Mouse (Mus musculus): ENCODE measurements around the gene Sec16a. TPM values are rescaled to one million over a fixed set of nuclear protein-coding genes. Genes with fewer than 3 reads are reported as not detected.
A peak's percentile ranks its signal among the peaks of the same experiment; 100 is the strongest.

Sec16a gene
- polyA plus RNA-seq, 1 experiment from 2014 or later: 36.3 TPM

DNA sequence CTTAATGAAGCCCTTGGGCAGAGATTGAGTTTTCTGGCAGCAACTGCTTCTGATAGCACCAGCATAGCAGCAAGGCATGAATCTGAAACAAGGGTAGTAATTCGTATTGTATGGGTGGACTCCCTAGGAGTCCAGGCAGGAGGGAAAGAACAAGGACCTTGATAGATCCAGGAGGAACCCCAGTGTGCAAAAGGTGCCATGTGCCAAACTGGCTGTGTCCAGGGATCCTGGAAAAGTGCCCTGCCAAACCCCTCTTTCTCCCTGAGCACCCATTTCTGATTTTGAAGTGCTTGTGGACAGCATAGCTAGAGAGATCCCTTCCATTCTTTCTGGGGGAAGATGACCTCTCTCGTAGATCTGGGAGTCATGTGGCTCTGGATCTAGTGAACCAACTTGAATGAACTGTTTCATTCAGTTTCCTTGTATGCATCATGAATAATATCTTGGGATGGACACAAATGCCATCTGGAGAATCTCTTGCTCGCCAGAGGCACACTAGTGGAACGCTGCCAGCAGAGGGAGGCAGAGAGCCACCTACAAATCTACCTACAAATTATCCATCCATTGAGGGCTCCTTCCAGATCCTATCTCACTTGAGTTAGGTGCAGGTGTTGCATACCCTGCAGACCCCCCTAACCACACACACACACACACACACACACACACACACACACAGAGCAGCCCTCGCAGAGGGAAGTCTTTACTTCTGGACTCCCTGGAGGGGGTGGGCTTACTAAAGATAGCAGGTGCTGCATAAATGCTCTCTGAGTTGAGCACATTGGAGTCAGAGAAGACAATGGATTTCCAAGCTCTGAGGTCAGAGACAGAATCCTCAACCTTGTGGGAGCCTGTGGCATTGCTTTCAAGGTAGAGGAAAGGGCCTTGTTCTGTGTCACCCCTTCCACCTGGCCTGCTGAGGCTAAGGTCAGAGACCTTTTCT is 4.4 kb upstream of the Sec16a start:
- Histone ChIP-seq H3K9me3 (ENCODE audit: control insufficient read depth, low read length) (no peaks in the 10 kb centered on the region), H3K4me1 (ENCODE audit: control insufficient read depth, insufficient read depth, low read length) (peaks cover 6% of the 10 kb centered on the region), H3K27ac (replicated peaks; ENCODE audit: low read depth, low read length) (no peak overlapping the region), H3K9ac (ENCODE audit: low read length) (no peak overlapping the region), H3K36me3 (ENCODE audit: control insufficient read depth, insufficient read depth, low read length) (no peaks in the 10 kb centered on the region), H3K4me2 (ENCODE audit: low read depth, severe bottlenecking) (no peak overlapping the region), H3K27me3 (ENCODE audit: control insufficient read depth, insufficient read depth, low read length) (no peaks in the 10 kb centered on the region), H3K4me3 (ENCODE audit: low read depth, low read length) (no peak overlapping the region)
- ATAC-seq (ENCODE audit: insufficient number of reproducible peaks, low FRiP score, low TSS enrichment, low read depth): no peak
- WGBS: 21% methylated on average over 5 of the region's 5 CpGs
- peak; percentile 92 for DNase-seq (ENCODE audit: low spot score)

- H3K4me2 ChIP-seq (ENCODE audit: low read depth, severe bottlenecking): no peak overlapping the region
- H3K4me3 ChIP-seq (ENCODE audit: low read depth, low read length): no peak overlapping the region
- H3K36me3 ChIP-seq (ENCODE audit: control insufficient read depth, insufficient read depth, low read length): no peaks in the 10 kb centered on the region
- no peak overlapping the region for H3K27ac ChIP-seq (replicated peaks; ENCODE audit: low read depth, low read length)
- H3K9me3 ChIP-seq (ENCODE audit: control insufficient read depth, low read length): no peaks in the 10 kb centered on the region
- H3K4me1 ChIP-seq (ENCODE audit: control insufficient read depth, insufficient read depth, low read length): peaks cover 12% of the 10 kb centered on the region
- WGBS: 74% methylated on average over 1 of the region's 1 CpGs
- DNase-seq (ENCODE audit: low spot score): no peak
- H3K27me3 ChIP-seq (ENCODE audit: control insufficient read depth, insufficient read depth, low read length): no peaks in the 10 kb centered on the region
- ATAC-seq (ENCODE audit: insufficient number of reproducible peaks, low FRiP score, low TSS enrichment, low read depth): no peak
- H3K9ac ChIP-seq (ENCODE audit: low read length): no peak overlapping the region
These were observed 2.4 kb upstream of the Sec16a start for GRCm38 (mm10) chr2:26447451-26447850.

DNA sequence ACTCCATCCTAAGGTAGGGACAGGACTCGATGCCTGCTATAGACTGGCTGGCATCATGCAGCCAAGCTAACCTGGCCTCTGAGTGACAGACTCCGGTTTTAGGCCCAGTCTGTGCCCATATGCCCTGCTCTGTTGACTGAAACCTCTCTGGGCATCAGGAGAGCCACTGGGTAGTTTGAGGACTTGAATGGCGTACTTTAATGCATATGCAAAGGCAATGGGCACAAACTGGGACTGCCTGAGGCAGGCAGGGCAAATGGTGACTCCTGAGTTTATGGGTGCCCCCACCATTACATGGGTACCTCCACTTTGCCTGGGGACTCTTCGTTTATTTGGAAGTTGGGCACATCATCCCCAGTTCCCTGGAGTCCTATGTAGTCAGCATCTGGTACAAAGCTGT is 1.7 kb upstream of the Sec16a start:
- 74% methylated on average over 4 of the region's 4 CpGs for WGBS
- ATAC-seq (ENCODE audit: insufficient number of reproducible peaks, low FRiP score, low TSS enrichment, low read depth): no peak

DNA sequence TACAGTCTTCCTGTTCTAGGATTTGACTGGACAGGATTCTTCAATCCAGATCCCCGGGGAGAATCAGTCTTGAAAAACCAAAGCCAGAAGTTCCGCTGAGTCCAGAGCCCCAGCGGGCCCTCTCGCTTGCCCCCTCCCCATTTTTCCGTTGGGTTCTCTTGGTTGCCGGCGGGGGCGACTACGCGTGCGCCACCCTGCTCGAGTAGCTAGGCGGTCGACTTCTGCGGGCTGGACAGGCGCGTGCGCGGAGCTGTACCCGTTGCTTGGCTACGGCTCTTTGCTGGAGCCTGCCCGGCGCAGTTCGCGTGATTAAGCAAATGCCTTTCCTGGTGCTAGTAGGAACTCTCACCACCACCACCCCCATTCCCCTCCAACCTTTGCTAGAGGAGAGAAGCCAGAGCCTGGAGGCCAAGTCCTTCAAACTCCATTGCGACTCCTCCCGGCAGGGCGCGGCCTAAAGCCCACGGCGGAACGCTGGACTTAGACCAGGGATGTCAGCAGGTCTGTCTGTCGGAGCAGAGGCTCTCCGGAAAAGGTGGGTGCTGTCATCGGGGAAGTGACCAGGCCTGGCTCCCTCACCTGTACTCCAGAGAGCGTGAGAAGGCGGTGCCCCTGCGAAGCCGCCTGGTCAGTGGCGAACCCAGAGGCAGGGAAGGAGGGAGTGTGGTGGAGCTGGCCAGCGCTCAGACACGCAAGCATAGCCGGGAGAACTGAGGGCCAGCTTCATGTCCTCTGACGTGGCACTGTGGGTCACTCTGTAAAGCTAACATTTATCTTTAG is 840 bp upstream of the Sec16a start:
- Histone ChIP-seq H3K27me3 (ENCODE audit: control insufficient read depth, insufficient read depth, low read length) (no peaks in the 10 kb centered on the region), H3K4me1 (ENCODE audit: control insufficient read depth, insufficient read depth, low read length) (peaks cover 12% of the 10 kb centered on the region), H3K4me3 (ENCODE audit: low read depth, low read length) (peak overlapping the region; percentile 76), H3K9ac (ENCODE audit: low read length) (peak overlapping the region; percentile 60; the same call in 1 of the 2 replicates), H3K9me3 (ENCODE audit: control insufficient read depth, low read length) (no peaks in the 10 kb centered on the region), H3K27ac (replicated peaks; ENCODE audit: low read depth, low read length) (no peak overlapping the region; the same call in none of the 2 replicates), H3K36me3 (ENCODE audit: control insufficient read depth, insufficient read depth, low read length) (peaks cover 6% of the 10 kb centered on the region), H3K4me2 (ENCODE audit: low read depth, severe bottlenecking) (peak overlapping the region; percentile 95)
- ATAC-seq (ENCODE audit: insufficient number of reproducible peaks, low FRiP score, low TSS enrichment, low read depth) (peak; percentile 87), DNase-seq (ENCODE audit: low spot score) (no peak)
- under 1% methylated on average over 44 of the region's 44 CpGs for WGBS

More for the DNA sequence above, 1.7 kb upstream of the Sec16a start:
- no peak for DNase-seq (ENCODE audit: low spot score)
- Histone ChIP-seq H3K9ac (ENCODE audit: low read length) (no peak overlapping the region; the same call in 1 of the 2 replicates), H3K36me3 (ENCODE audit: control insufficient read depth, insufficient read depth, low read length) (no peaks in the 10 kb centered on the region), H3K27me3 (ENCODE audit: control insufficient read depth, insufficient read depth, low read length) (no peaks in the 10 kb centered on the region), H3K9me3 (ENCODE audit: control insufficient read depth, low read length) (no peaks in the 10 kb centered on the region), H3K4me2 (ENCODE audit: low read depth, severe bottlenecking) (peak overlapping the region; percentile 95), H3K4me1 (ENCODE audit: control insufficient read depth, insufficient read depth, low read length) (peaks cover 12% of the 10 kb centered on the region), H3K27ac (replicated peaks; ENCODE audit: low read depth, low read length) (no peak overlapping the region), H3K4me3 (ENCODE audit: low read depth, low read length) (peak overlapping the region; percentile 76)

DNA sequence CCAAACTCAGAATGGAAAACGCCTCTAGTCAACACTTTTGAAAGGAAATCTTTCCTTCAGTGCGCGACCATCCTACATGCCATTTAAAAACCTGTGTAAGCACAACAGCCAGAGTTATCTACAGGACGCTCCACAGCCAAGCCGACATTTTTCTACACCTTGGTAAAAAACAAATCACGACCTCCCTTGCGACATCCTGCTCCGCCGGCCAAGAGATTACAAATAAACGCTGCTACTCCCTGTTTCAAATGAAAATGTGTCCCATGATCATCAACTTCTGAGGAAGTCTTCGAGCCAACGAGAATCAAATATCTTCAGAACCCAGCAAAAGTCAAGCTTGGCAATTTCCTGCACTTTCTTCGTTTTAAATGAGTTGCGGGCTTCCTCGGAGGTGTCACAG is 648 bp downstream of the Sec16a start:
- no peaks in the 10 kb centered on the region for H3K9me3 ChIP-seq (ENCODE audit: control insufficient read depth, low read length)
- no peak overlapping the region for H3K27ac ChIP-seq (replicated peaks; ENCODE audit: low read depth, low read length)
- no peaks in the 10 kb centered on the region for H3K27me3 ChIP-seq (ENCODE audit: control insufficient read depth, insufficient read depth, low read length)
- ATAC-seq (ENCODE audit: insufficient number of reproducible peaks, low FRiP score, low TSS enrichment, low read depth) (no peak), DNase-seq (ENCODE audit: low spot score) (no peak)
- peak overlapping the region; percentile 76 for H3K4me2 ChIP-seq (ENCODE audit: low read depth, severe bottlenecking)
- 5% methylated on average over 15 of the region's 15 CpGs for WGBS
- H3K4me1 ChIP-seq (ENCODE audit: control insufficient read depth, insufficient read depth, low read length): peaks cover 12% of the 10 kb centered on the region
- peak overlapping the region; percentile 76 for H3K4me3 ChIP-seq (ENCODE audit: low read depth, low read length)
- peak overlapping the region; percentile 91 for H3K9ac ChIP-seq (ENCODE audit: low read length)
- H3K36me3 ChIP-seq (ENCODE audit: control insufficient read depth, insufficient read depth, low read length): peaks cover 18% of the 10 kb centered on the region

DNA sequence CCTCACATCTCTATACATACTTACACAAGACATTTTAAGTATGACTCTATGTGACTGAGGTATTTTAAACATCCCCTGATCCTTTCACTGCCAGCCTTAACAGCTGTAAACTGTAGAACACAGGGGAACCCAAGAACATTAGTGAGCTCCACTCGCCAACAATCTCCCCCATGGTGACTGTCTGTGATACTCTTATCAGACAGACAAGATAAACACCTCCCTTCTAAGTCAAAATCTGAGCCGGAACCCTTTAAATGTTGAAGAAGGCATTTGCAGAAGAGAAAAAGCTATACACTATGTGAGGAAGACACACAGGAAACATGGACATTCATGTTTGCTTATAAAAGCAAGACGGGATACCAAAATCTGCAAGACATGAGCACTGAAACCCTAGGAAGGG is 1.1 kb downstream of the Sec16a start:
- ATAC-seq (ENCODE audit: insufficient number of reproducible peaks, low FRiP score, low TSS enrichment, low read depth) (no peak), DNase-seq (ENCODE audit: low spot score) (no peak)
- WGBS: 64% methylated on average over 3 of the region's 3 CpGs
- Histone ChIP-seq H3K4me2 (ENCODE audit: low read depth, severe bottlenecking) (peak overlapping the region; percentile 76), H3K9me3 (ENCODE audit: control insufficient read depth, low read length) (no peaks in the 10 kb centered on the region), H3K27ac (replicated peaks; ENCODE audit: low read depth, low read length) (no peak overlapping the region), H3K4me3 (ENCODE audit: low read depth, low read length) (peak overlapping the region; percentile 76), H3K9ac (ENCODE audit: low read length) (peak overlapping the region; percentile 91), H3K36me3 (ENCODE audit: control insufficient read depth, insufficient read depth, low read length) (peaks cover 21% of the 10 kb centered on the region), H3K4me1 (ENCODE audit: control insufficient read depth, insufficient read depth, low read length) (peaks cover 12% of the 10 kb centered on the region), H3K27me3 (ENCODE audit: control insufficient read depth, insufficient read depth, low read length) (no peaks in the 10 kb centered on the region)

DNA sequence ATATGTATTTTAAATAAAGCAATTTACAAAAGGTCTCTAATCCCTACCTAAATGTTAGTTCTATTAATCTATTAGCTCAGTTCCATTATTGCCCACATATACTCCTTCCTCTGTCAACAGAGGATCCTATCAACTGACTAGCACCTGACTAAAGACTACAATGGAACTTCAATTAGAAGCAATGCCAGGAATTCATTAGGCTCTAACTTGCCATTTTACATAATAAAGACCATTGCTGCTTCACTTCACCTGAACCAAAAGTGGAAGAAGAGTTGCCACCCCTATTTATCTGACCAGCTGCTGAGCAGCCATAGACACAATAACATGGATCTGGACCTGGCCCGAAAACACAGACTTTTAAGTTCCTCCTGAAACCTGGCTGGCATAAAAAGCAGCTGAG is 2.2 kb downstream of the Sec16a start:
- no peak overlapping the region for H3K27ac ChIP-seq (replicated peaks; ENCODE audit: low read depth, low read length)
- H3K4me3 ChIP-seq (ENCODE audit: low read depth, low read length): no peak overlapping the region
- H3K27me3 ChIP-seq (ENCODE audit: control insufficient read depth, insufficient read depth, low read length): no peaks in the 10 kb centered on the region
- no peak overlapping the region for H3K9ac ChIP-seq (ENCODE audit: low read length)
- H3K4me2 ChIP-seq (ENCODE audit: low read depth, severe bottlenecking): no peak overlapping the region
- no peak for ATAC-seq (ENCODE audit: insufficient number of reproducible peaks, low FRiP score, low TSS enrichment, low read depth)
- H3K4me1 ChIP-seq (ENCODE audit: control insufficient read depth, insufficient read depth, low read length): peaks cover 12% of the 10 kb centered on the region
- H3K36me3 ChIP-seq (ENCODE audit: control insufficient read depth, insufficient read depth, low read length): peaks cover 21% of the 10 kb centered on the region
- DNase-seq (ENCODE audit: low spot score): no peak
- WGBS: 88% methylated on average over 1 of the region's 1 CpGs
- no peaks in the 10 kb centered on the region for H3K9me3 ChIP-seq (ENCODE audit: control insufficient read depth, low read length)

- H3K4me2 ChIP-seq (ENCODE audit: low read depth, severe bottlenecking): no peak overlapping the region
These were observed 3.3 kb downstream of the Sec16a start for GRCm38 (mm10) chr2:26441688-26442087.

More at GRCm38 (mm10) chr2:26441688-26442087, 3.3 kb downstream of the Sec16a start:
- Histone ChIP-seq H3K9ac (ENCODE audit: low read length) (no peak overlapping the region), H3K36me3 (ENCODE audit: control insufficient read depth, insufficient read depth, low read length) (peaks cover 21% of the 10 kb centered on the region), H3K27me3 (ENCODE audit: control insufficient read depth, insufficient read depth, low read length) (no peaks in the 10 kb centered on the region), H3K9me3 (ENCODE audit: control insufficient read depth, low read length) (no peaks in the 10 kb centered on the region), H3K4me1 (ENCODE audit: control insufficient read depth, insufficient read depth, low read length) (peaks cover 10% of the 10 kb centered on the region), H3K4me3 (ENCODE audit: low read depth, low read length) (no peak overlapping the region), H3K27ac (replicated peaks; ENCODE audit: low read depth, low read length) (no peak overlapping the region)
- no peak for ATAC-seq (ENCODE audit: insufficient number of reproducible peaks, low FRiP score, low TSS enrichment, low read depth)
- 85% methylated on average over 5 of the region's 5 CpGs for WGBS
- DNase-seq (ENCODE audit: low spot score): no peak

All from limb, embryonic 11.5 days (tissue).